Mouse (Mus musculus) C2C12 (cell line): ENCODE measurements at regions not wholly inside any gene's neighbourhood (a gene's known extent, or its start where the extent isn't known, plus 50 kb on each side); places are given as distances from the start of the nearest gene placed in this dataset.

ENCODE experiments used
- CTCF ChIP-seq: IDR thresholded peaks from one replicate; pipeline ENCODE4 v1.5.1; 2011; ENCODE audit not compliant: control insufficient read depth, insufficient read depth, insufficient read length
- MYOD1 ChIP-seq: IDR thresholded peaks from one replicate; pipeline ENCODE4 v1.6.1; 2011; ENCODE audit warnings: low read depth; ENCODE audit not compliant: control insufficient read depth, insufficient read length

DNA sequence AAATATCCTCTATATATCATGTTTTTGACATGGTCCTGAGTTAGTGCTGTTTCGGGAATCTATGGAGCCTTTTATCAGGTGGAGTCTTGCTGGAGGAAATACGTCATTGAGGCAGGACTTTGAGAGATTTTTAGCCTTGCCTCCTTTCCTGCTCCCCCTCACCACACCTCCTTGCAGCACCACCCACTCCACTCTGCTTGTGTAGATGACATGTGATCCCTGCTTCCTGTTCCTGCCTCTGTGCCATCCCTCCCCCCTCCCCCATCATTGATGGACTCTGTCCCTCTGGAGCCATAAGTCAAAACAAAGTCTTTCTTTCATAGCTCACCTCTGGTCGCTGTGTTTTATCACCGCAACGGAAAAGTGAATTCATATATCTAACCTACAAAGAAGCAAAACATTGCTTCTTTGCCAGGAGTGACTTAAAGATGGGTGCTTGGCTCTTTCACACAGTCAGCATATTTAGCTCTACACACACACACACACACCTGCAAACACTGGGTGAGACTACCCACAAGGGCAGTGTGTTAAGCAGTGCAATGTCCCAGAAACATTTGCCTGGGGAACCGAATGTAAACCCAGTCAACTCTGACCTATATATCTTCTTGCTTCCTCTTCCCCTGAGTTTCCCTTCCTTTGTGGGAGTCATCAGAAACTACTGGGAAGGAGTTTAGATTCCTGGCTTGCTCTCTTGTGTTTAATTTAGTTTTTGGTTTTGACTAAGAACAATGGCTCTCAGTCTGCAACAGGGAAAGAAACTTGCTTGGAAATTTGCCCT is 123.1 kb upstream of the Mylip start:
- TF ChIP-seq CTCF (no peak), MYOD1 (no peak)
